Mouse (Mus musculus) left cerebral cortex, adult 2 months (tissue): ENCODE results near the gene Ppm1d. TPM values are rescaled to one million over a fixed set of nuclear protein-coding genes. Genes with fewer than 3 reads are reported as not detected.

Experiments used
- DNase-seq, 2 experiments: peaks; one replicate each; pipeline ENCODE4 v3.0.0; 2021 to 2022; ENCODE audit warnings: low spot score in 2 of 2, mixed read lengths in 1 of 2; ENCODE audit errors: extremely low spot score in 1 of 2
- H3K27ac ChIP-seq: fragments of 200-600 bp; 2 replicates; pipeline ENCODE4 v1.8.1; 2022
- H3K4me3 ChIP-seq: fragments of 200-600 bp; 2 replicates; pipeline ENCODE4 v1.8.1; 2022
- CTCF ChIP-seq: fragments of 200-600 bp; IDR thresholded peaks from 2 replicates; pipeline ENCODE4 v1.8.1; 2022; ENCODE audit warnings: antibody characterized with exemption, mild to moderate bottlenecking, moderate library complexity
- intact Hi-C: fragments of 180-260 bp; cut with DNase I; formaldehyde crosslinking; loops from one replicate; pipeline ENCODE4 v1.15.1; 2025
- total RNA-seq, 2 experiments: library from RNA; stranded (reverse); gene quantifications; 2 replicates each; pipeline ENCODE4 v1.2.3; 2021

The Ppm1d gene
- total RNA-seq, 2 experiments from 2014 or later: 17.7 to 18.0 TPM

- no peak for TF ChIP-seq CTCF
- DNase-seq: no peak
- Histone ChIP-seq H3K27ac (no peak overlapping the region), H3K4me3 (no peak overlapping the region)
- intact Hi-C loops: no loop called here
These were observed 28.3 kb downstream of the Ppm1d start for GRCm38 (mm10) chr11:85339173-85339831.

GRCm38 (mm10) chr11:85340070-85340616 is 29.1 kb downstream of the Ppm1d start:
- DNase-seq: no peak
- no peak for TF ChIP-seq CTCF
- intact Hi-C loops: no loop called here
- H3K27ac ChIP-seq: no peak overlapping the region
- H3K4me3 ChIP-seq: no peak overlapping the region

- intact Hi-C loops: loop anchor here (2.0 kb wide), 1 partner anchor 42 kb away; the partner anchor contains the start of gene Ppm1d
- peak within 1 kb of the TSS; percentile 87 for H3K4me3 ChIP-seq
- DNase-seq: peak; percentile 98 to 99
- no peak for TF ChIP-seq CTCF
- H3K27ac ChIP-seq: peak within 1 kb of the TSS; percentile 94
These were observed 41.7 kb downstream of the Ppm1d start, which contains the start of gene Bcas3 for GRCm38 (mm10) chr11:85352539-85353380. TSS of gene Bcas3 (plus strand) at chr11:85353167.

GRCm38 (mm10) chr11:85353819-85354218 is 42.8 kb downstream of the Ppm1d start:
- TF ChIP-seq CTCF: no peak
- intact Hi-C loops: loop anchor here (2.0 kb wide), 1 partner anchor 43 kb away; the partner anchor contains the start of gene Ppm1d
- H3K27ac ChIP-seq: no peak overlapping the region
- peak overlapping the region; percentile 87 for H3K4me3 ChIP-seq
- DNase-seq: no peak

DNA sequence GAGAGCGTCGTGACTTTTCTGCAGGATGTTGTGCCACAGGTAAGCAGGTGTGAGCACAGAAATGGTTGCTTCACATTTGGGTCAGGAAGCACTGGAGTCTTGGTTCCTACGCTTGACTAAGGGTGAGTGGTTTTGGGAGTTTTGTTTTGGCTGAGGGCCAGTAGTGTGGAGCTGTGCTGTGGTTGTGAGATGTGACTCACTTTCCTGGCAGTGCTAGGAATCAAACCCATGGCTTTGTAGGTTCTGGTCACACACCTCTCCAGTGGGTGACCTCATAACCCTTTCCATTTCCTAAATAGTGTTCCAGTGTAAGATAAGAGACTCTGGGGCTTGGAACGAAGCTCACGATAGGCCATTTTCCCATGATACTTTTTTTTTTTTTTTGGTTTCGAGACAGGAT is 48.6 kb downstream of the Ppm1d start:
- no peak for DNase-seq
- Histone ChIP-seq H3K4me3 (no peak overlapping the region), H3K27ac (no peak overlapping the region)
- TF ChIP-seq CTCF: no peak
- intact Hi-C loops: no loop called here

- Histone ChIP-seq H3K4me3 (no peak overlapping the region), H3K27ac (no peak overlapping the region)
- no peak for DNase-seq
- TF ChIP-seq CTCF: no peak
- intact Hi-C loops: no loop called here
These were observed 50.6 kb downstream of the Ppm1d start for GRCm38 (mm10) chr11:85361621-85362020.

GRCm38 (mm10) chr11:85366168-85366567 is 55.1 kb downstream of the Ppm1d start:
- TF ChIP-seq CTCF: no peak
- intact Hi-C loops: no loop called here
- DNase-seq: no peak
- Histone ChIP-seq H3K27ac (no peak overlapping the region), H3K4me3 (no peak overlapping the region)

DNA sequence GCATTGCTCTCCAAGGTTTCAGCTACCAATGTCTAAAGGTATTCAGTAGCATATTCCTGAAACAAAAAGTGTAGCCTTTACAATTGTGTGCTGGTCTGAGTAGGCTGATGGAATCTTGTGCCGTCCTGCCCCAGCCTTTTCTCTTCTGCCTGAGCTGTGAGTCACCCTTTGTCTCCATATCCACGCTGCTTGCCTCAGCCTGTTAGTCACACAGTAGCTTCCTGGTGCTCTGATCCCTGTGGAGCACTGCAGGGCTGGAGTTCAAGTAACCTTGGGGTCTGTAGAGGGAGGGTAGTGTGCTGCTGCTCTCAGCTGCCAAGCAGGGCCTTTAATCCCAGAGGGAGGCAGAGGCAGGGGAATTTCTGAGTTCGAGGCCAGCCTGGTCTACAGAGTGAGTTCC is 56.8 kb downstream of the Ppm1d start:
- TF ChIP-seq CTCF: no peak
- DNase-seq: no peak
- H3K4me3 ChIP-seq: no peak overlapping the region
- intact Hi-C loops: no loop called here
- no peak overlapping the region for H3K27ac ChIP-seq

GRCm38 (mm10) chr11:85379091-85379490 is 68.0 kb downstream of the Ppm1d start:
- Histone ChIP-seq H3K4me3 (no peak overlapping the region), H3K27ac (no peak overlapping the region)
- TF ChIP-seq CTCF: no peak
- peak in 1 of 2 experiments; percentile 21 for DNase-seq
- intact Hi-C loops: no loop called here

DNA sequence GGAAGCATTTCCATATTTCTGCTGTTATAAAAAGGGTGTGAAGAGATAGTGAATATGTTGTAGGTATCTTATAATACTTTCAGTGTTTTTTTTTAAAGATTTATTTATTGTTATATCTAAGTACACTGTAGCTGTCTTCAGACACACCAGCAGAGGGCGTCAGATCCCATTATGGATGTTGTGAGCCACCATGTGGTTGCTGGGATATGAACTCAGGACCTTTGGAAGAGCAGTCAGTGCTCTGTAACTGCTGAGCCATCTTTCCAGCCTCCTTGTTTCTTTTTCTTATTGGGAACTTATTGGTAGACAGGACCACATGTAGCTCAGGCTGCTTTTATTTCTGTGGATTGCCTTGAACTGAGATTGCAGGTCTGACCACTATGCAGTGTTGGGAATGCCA is 69.0 kb downstream of the Ppm1d start:
- intact Hi-C loops: loop anchor here (5.0 to 10.0 kb wide), 5 partner anchors 87 to 795 kb away; no protein-coding TSS in a partner anchor
- DNase-seq: no peak
- peak; percentile 11 for TF ChIP-seq CTCF
- no peak overlapping the region for H3K27ac ChIP-seq
- H3K4me3 ChIP-seq: no peak overlapping the region

DNA sequence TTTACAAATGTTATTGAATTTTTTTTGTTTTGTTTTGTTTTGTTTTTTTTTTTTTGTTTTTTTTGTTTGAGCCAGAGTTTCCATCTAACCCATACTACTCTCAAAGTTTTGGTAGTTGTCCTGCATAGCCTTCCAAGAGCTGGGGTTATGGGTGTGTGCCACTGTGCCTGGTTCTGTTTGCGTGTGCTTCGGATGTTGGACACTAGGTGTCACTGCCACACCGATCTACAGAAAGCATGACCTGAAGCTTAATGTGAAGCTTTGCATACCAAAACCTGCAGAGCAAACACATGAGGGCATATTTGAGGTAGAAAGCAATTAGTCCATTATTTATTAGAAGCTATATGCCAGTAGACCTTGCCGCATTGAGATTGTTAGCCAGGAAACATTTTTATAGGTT is 71.0 kb downstream of the Ppm1d start:
- TF ChIP-seq CTCF: peak; percentile 88
- Histone ChIP-seq H3K4me3 (no peak overlapping the region), H3K27ac (no peak overlapping the region)
- intact Hi-C loops: loop anchor here (5.0 to 10.0 kb wide), 5 partner anchors 85 to 793 kb away; no protein-coding TSS in a partner anchor
- peak; percentile 65 to 67 for DNase-seq
